Mouse (Mus musculus): ENCODE results near the gene Poll. TPM values are rescaled to one million over a fixed set of nuclear protein-coding genes. Genes with fewer than 3 reads are reported as not detected.

Gene Poll
- polyA plus RNA-seq, 1 experiment from 2014 or later: 23.0 TPM

- no peak overlapping the region for H3K27ac ChIP-seq (replicated peaks)
- H3K4me3 ChIP-seq: no peak overlapping the region
- no peaks in the 10 kb centered on the region for H3K27me3 ChIP-seq (ENCODE audit: low read depth, poor library complexity, severe bottlenecking)
- H3K4me1 ChIP-seq: no peaks in the 10 kb centered on the region
- H3K36me3 ChIP-seq: peaks cover 67% of the 10 kb centered on the region
- H3K9me3 ChIP-seq (replicated peaks): no peaks in the 10 kb centered on the region
- 95% methylated on average over 12 of the region's 12 CpGs for WGBS
- no peak for DNase-seq (ENCODE audit: low spot score)
Observed at GRCm38 (mm10) chr19:45516264-45516663, 44.1 kb downstream of the Poll start.

- 88% methylated on average over 2 of the region's 2 CpGs for WGBS
- Histone ChIP-seq H3K9me3 (replicated peaks) (no peaks in the 10 kb centered on the region), H3K4me1 (no peaks in the 10 kb centered on the region), H3K36me3 (peaks cover 63% of the 10 kb centered on the region), H3K27ac (replicated peaks) (no peak overlapping the region), H3K4me3 (no peak overlapping the region), H3K27me3 (ENCODE audit: low read depth, poor library complexity, severe bottlenecking) (no peaks in the 10 kb centered on the region)
- no peak for DNase-seq (ENCODE audit: low spot score)
Observed at GRCm38 (mm10) chr19:45515341-45515740, 45.0 kb downstream of the Poll start.

GRCm38 (mm10) chr19:45511406-45511805, 48.9 kb downstream of the Poll start:
- Histone ChIP-seq H3K27me3 (ENCODE audit: low read depth, poor library complexity, severe bottlenecking) (no peaks in the 10 kb centered on the region), H3K27ac (replicated peaks) (no peak overlapping the region), H3K36me3 (peaks cover 33% of the 10 kb centered on the region), H3K4me3 (no peak overlapping the region), H3K9me3 (replicated peaks) (no peaks in the 10 kb centered on the region), H3K4me1 (no peaks in the 10 kb centered on the region)
- 89% methylated on average over 4 of the region's 4 CpGs for WGBS
- DNase-seq (ENCODE audit: low spot score): no peak

GRCm38 (mm10) chr19:45510680-45511079, 49.7 kb downstream of the Poll start:
- peaks cover 26% of the 10 kb centered on the region for H3K36me3 ChIP-seq
- H3K4me3 ChIP-seq: no peak overlapping the region
- H3K27me3 ChIP-seq (ENCODE audit: low read depth, poor library complexity, severe bottlenecking): no peaks in the 10 kb centered on the region
- 82% methylated on average over 3 of the region's 3 CpGs for WGBS
- no peaks in the 10 kb centered on the region for H3K4me1 ChIP-seq
- DNase-seq (ENCODE audit: low spot score): no peak
- no peak overlapping the region for H3K27ac ChIP-seq (replicated peaks)
- no peaks in the 10 kb centered on the region for H3K9me3 ChIP-seq (replicated peaks)

GRCm38 (mm10) chr19:45507531-45507930, 52.8 kb downstream of the Poll start:
- H3K4me3 ChIP-seq: no peak overlapping the region
- WGBS: 86% methylated on average over 19 of the region's 19 CpGs
- H3K36me3 ChIP-seq: peaks cover 10% of the 10 kb centered on the region
- no peaks in the 10 kb centered on the region for H3K9me3 ChIP-seq (replicated peaks)
- no peaks in the 10 kb centered on the region for H3K4me1 ChIP-seq
- no peak overlapping the region for H3K27ac ChIP-seq (replicated peaks)
- no peaks in the 10 kb centered on the region for H3K27me3 ChIP-seq (ENCODE audit: low read depth, poor library complexity, severe bottlenecking)
- no peak for DNase-seq (ENCODE audit: low spot score)

- Histone ChIP-seq H3K9me3 (replicated peaks) (no peaks in the 10 kb centered on the region), H3K27ac (replicated peaks) (no peak overlapping the region), H3K4me3 (no peak overlapping the region), H3K27me3 (ENCODE audit: low read depth, poor library complexity, severe bottlenecking) (no peaks in the 10 kb centered on the region), H3K4me1 (no peaks in the 10 kb centered on the region), H3K36me3 (peaks cover 10% of the 10 kb centered on the region)
- DNase-seq (ENCODE audit: low spot score): no peak
- WGBS: 80% methylated on average over 7 of the region's 7 CpGs
Observed at GRCm38 (mm10) chr19:45505446-45505845, 54.9 kb downstream of the Poll start.

Other genes with a start within 250 kb of the Poll start
- 43.1 and 57.5 TPM in 2 replicates for gene Btrc, start 196.8 kb downstream of the Poll start, polyA plus RNA-seq (2016; fragmentation: Nextera tagmentation; extraction: Ambion mirVana)
- 47.2 and 47.9 TPM in 2 replicates for gene Gm17018, start 84 bp upstream of the Poll start, polyA plus RNA-seq (2016; fragmentation: Nextera tagmentation; extraction: Ambion mirVana)
- 3.3 and 3.9 TPM in 2 replicates for gene Fbxw4, start 99.8 kb upstream of the Poll start, polyA plus RNA-seq (2016; fragmentation: Nextera tagmentation; extraction: Ambion mirVana)
- gene Fgf8, start 182.4 kb upstream of the Poll start, polyA plus RNA-seq (2016; fragmentation: Nextera tagmentation; extraction: Ambion mirVana): 25.5 and 28.8 TPM in 2 replicates
- gene Npm3, start 189.1 kb upstream of the Poll start, polyA plus RNA-seq (2016; fragmentation: Nextera tagmentation; extraction: Ambion mirVana): 7.5 and 9.4 TPM in 2 replicates
- 60.8 and 67.5 TPM in 2 replicates for gene Mgea5, start 223.3 kb upstream of the Poll start, polyA plus RNA-seq (2016; fragmentation: Nextera tagmentation; extraction: Ambion mirVana)

Data from midbrain, embryonic 10.5 days (tissue).